Mouse (Mus musculus) left cerebral cortex, postnatal 14 days (tissue): ENCODE data around the gene Olfr96. TPM values are rescaled to one million over a fixed set of nuclear protein-coding genes. Genes with fewer than 3 reads are reported as not detected.
A peak's percentile ranks its signal among the peaks of the same experiment; 100 is the strongest.
"Not testable (repeated sequence)": the region's sequence is repeated elsewhere in the genome, so short reads cannot be mapped to it uniquely, and the experiment has no call there.

Source experiments
- DNase-seq, 2 experiments: peaks; one replicate each; pipeline ENCODE4 v3.0.0; 2021 to 2022; ENCODE audit warnings: low spot score in 2 of 2, mixed read lengths in 1 of 2
- intact Hi-C: fragments of 180-260 bp; cut with DNase I; formaldehyde crosslinking; loops from one replicate; pipeline ENCODE4 v1.15.1; 2025
- long read RNA-seq, 2 experiments: library from polyadenylated mRNA; stranded (forward); transcript quantifications; one replicate each; pipeline ENCODE4 v2.0.0; 2021
- total RNA-seq, 2 experiments: library from RNA; stranded (reverse); gene quantifications; 2 replicates each; pipeline ENCODE4 v1.2.3; 2021

Gene Olfr96
- not detected for total RNA-seq
- long read RNA-seq, experiment 1: 0 reads
- long read RNA-seq, experiment 2: 0 reads

DNA sequence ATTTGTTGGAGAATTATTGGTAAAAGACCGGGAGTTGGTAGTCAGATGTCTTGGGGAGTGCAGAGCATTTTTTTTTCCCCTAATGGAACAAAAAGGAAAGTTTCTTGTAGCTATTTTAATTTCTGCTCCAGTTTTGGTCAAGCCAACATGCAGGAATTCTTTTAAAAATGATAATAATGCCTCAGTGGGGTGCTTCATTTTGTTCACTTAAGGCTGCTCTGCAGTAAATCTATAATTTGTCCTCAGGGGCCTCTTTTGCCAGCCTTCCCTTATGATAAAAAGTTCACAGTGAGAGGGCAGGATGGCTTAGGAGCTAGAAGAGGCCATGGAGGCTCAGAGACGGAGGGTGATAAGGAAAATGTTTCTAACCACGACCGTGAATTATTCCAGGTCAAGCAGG lies at the start of gene Olfr96:
Gene Olfr96, plus strand, starts transcription at position 301 of the 400 bp plus-strand sequence.
- no peak for DNase-seq
- intact Hi-C loops: no loop called here

DNA sequence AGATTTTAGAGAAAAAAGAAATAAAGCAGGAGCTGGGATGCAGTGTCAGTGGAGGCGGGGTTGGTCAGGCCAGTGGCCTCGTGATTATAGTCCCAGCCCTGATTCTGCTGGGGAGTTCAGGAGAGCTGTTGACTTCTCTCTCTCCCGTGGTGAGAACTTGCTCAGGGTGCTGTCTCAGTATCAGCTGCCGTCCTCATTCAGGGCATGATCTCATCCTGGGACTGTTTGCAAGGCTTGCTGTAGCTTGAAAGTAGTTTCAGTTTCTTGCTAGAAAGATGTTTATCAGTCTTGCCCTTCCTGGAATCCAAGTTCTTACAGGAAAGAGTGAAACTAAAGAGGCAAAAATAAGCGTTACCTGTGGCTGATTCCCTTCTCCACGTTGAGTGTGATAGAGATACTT lies 34.5 kb upstream of the Olfr96 start:
- intact Hi-C loops: no loop called here
- DNase-seq: no peak

DNA sequence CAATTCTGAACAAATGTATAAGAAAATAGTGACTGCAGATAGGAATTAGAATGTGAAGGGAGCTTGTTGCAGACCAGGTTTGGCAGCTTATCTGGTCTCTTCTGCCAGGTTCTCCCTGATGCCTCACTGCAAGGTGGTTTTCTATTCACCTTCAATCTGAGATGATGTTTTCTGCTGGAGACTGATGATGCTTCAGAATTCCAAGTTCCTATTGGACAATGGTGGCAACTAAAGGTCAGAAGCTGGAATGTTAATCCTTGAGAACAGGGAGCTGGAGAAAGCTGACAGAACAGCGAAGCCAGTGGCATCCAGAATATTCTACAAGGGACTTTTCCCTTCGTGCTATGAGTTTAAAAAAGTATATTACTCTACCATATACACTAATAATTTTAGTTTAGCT lies 29.2 kb upstream of the Olfr96 start:
- peak; percentile 67 to 73 for DNase-seq
- intact Hi-C loops: no loop called here

DNA sequence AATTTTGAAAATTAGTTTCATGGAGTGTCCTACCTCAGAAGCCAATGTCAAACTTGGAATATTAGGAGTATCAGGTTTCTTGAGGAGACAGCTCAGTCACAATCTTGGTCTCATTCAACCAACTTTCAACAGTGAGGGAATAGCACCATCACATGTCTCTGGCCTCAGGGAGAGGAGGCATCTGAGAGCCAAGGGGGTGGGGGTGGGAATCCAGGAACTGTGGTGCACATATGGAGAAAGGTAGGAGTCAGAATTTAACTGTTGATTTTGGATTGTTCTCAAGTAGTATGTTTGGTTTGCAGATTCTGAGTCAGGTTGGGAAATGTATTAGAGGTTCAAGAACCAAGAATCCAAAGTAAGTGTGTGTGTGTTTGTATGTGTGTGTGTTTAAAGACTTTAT lies 26.9 kb upstream of the Olfr96 start:
- intact Hi-C loops: no loop called here
- no peak for DNase-seq

DNA sequence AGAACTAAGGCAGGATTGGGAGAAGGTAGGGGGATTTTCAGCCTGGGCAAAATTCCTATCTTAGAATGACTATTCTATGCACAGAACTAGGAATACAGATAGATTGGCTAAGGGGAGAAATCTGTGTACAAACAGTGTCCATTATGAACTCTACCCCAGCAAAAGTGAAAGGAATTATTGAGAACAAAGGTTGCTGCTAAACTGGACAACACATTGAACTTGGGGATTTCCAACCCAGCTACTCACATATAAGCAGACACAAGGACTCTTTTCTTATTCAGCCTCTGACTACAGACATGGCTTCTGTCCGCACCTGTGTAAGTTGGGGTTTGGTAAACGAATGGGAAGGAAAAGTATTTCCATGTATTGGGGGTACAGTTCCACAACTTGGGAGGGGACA lies 26.3 kb upstream of the Olfr96 start, which contains the start of gene Ubd:
Gene Ubd, plus strand, starts transcription at position 237 of the 400 bp plus-strand sequence.
- no peak for DNase-seq
- intact Hi-C loops: no loop called here

DNA sequence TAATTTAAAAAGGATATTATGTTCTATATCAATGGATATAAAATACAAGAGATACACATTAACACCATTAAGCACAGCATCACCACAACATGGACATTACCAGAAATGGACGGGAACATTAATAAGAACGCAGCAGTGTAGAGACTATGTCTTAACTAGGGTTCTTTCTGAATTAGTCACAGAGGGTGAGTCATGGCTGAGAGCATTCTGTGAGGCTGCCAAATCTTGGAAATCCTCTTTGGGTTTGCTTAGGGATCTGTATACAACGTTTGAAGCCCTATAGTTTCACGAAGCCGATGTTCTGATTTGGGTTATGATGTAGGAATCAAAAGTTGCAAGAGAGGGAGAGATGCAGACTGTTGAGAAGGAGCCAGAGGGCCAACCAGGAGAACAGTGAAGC lies 25.2 kb upstream of the Olfr96 start:
- intact Hi-C loops: no loop called here
- peak; percentile 11 to 42 for DNase-seq

DNA sequence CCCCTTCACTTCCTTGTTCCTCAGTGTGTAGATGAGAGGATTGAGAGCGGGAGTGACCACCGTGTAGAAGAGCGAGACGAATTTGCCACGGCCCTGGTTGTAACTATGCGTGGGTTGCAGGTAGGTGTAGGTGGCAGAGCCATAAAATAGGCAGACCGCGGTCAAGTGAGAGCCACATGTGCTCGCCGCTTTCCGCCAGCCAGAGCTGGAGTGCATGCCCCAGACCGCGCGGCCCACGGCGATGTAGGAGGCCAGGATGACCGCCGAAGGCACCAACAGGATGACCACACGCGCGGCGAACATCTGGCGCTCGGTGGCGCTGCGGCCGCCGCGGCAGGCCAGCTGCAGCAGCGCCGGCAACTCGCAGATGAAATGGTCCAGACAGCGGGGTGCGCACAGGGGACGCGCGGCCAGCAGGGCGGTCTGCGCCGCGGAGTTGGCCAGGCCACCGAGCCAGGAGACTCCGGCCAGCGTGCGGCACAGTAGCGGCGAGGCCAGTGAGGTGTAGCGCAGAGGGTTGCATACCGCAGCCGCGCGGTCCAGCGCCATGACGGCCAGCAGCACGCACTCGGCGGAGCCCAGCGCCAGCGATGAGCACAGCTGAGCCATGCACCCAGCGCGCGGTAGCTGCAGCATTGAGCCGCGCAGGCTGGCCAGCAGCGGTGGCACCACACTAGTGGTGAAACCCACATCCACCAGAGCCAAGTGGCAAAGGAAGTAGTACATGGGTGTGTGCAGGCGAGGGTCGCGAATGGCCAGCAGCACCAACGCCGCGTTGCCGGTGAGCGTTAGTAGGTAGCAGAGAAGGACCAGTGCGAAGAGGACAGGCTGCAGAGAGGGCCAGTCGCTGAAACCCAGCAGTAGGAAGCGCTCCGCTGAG lies 22.9 kb upstream of the Olfr96 start:
- intact Hi-C loops: no loop called here

DNA sequence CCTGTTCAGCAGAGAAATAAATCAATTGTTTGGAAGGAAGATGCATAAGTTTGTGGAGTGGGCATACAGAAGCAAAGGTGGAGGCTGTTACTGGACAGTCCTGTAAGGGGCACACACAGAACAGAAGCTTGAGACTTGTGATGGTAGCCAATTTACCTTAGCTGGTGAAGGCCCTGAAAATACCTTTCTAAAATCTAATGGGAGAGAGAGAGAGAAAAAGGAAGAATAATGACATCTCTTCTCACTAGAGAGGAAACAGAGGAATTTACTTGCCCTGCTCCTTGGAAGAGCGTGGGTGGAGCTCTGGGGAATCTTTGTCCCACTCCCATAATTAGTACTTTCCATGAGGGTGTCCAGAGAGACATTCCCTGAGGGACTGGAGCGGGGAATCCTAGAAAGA lies 19.1 kb upstream of the Olfr96 start, which contains the start of gene Olfr94:
Gene Olfr94, minus strand, starts transcription at position 101 of the 400 bp plus-strand sequence.
- no peak for DNase-seq
- intact Hi-C loops: loop anchor here (5.0 to 10.0 kb wide), 2 partner anchors 309 to 846 kb away; partner anchors contain the start of gene Trim40

More for the DNA sequence above, 22.9 kb upstream of the Olfr96 start:
- DNase-seq: peak in 1 of 2 experiments; percentile 37

DNA sequence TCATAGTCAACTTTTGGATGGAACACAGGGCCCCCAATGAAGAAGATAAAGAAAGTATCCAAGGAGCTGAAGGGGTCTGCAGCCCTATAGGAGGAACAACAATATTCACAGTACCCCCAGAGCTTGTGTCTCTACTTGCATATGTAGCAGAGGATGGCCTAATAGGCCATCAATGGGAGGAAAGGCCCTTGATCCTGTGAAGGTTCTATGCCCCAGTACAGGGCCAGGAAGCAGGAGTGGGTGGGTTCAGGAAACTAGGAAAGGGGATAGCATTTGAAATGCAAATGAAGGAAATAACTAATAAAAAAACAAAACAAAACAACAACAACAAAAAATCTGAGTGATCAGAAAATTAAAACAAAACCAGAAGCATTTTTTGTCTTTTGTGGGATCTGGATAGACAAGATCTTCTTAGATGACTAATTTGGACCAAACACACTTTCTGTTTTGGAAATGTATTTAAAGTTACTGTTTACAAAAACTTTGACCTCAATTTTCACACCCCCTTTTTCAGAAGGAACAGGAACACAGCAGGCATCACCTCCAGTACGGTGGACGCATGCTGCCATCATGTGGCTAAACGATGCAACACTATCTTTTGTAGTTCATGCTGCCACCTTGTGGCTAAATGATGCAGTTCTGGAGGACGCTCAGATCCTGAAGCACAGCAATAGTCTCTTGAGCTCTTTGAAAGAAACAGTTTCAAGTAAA lies 16.6 kb upstream of the Olfr96 start:
- intact Hi-C loops: loop anchor here (1.0 to 10.0 kb wide), 3 partner anchors 120 to 849 kb away; partner anchors contain the start of gene Trim40
- DNase-seq: peak; percentile 92 to 95

DNA sequence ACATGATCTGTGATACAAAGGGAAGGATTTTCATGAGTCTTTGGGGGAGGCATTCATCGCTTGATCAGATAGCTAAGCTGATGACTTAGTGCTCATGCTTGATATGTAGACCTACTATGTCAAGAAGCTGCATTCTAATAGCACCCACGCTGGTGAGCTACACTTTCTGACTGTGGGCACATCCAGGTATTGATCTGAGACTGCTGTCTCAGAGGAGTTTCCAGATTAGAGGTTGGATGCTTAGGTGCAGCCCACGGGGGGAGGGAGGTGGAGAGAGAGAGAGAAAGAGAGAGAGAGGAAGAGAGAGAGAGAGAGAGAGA lies 16.1 kb upstream of the Olfr96 start:
- intact Hi-C loops: loop anchor here (1.0 to 10.0 kb wide), 3 partner anchors 121 to 849 kb away; partner anchors contain the start of gene Trim40
- no peak for DNase-seq

DNA sequence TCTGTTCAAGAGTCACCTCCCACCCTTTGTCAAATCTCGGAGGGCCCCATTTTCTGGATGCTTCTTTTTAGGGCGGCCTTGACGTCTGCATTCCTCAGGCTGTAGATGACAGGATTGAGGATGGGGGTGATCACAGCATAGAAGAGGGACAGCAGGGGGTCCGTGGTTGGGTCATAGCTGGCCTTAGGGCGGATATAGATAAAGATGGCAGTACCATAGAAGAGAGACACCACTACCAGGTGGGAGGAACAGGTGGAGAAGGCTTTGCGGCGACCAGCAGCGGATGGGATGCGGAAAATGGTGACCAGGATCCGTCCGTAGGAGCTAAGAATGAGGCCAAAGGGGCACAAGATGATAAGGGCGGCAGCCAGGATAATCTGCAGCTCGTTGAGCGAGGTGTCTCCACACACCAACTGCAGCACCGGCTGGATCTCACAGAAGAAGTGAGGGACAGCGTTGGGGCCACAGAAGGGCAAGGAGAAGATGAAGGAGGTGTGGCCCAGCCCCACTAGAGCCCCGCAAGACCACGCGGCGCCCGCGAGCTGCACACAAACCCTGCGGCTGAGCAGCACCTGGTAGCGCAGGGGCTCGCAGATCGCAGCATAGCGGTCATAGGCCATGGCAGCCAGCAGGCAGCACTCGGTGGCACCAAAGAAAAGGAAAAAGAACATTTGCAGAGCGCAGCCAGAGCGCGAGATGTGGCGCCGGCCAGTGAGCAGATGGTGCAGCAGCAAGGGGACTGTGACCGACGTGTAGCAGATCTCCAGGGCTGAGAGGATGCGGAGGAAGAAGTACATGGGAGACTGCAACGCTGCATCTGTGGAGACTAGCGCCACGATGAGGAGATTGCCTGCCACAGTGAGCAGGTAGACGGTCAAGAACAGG lies 8.8 kb upstream of the Olfr96 start:
- intact Hi-C loops: no loop called here
- DNase-seq: peak; percentile 16 to 18

DNA sequence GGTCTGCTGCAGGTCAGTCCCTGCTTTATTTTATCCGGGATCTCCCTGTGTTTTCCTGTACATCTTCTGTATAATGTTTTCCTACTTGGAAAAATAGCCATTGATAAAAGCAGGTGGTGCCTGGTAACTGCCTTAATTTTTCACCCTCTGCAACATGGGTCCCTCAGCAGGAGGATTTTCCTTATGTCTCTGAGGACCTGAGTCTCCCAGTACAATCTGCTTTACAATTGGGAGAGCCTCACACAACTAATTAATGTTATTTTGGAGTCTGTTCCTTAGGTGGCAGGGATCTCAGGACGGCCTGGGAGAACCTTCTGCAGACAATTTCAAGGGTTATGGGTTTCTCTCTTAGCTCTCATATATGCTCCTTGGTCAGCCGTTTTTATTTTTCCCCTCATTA lies 6.9 kb upstream of the Olfr96 start, which contains the start of gene Olfr95:
Gene Olfr95, minus strand, starts transcription at position 101 of the 400 bp plus-strand sequence.
- no peak for DNase-seq
- intact Hi-C loops: no loop called here

DNA sequence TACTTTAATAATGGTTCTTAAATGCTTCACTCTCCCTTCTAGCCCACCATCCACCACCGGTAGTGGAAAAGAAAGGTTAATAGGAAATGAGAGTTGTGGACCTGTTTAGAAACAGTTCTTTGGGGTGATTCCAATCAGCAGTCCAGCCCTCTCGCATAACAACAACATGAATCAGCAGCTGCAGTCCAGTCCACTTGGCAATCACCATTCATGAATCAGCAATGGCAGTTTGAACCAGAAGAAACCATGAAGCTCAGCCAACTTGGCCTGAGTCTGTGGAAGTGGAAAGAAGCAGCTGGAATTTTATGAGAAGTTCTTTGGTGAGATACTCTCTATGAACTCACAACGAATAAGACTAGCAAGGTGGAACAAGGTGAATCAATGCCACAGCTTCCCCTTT lies 1.5 kb upstream of the Olfr96 start:
- DNase-seq: no peak
- intact Hi-C loops: no loop called here

DNA sequence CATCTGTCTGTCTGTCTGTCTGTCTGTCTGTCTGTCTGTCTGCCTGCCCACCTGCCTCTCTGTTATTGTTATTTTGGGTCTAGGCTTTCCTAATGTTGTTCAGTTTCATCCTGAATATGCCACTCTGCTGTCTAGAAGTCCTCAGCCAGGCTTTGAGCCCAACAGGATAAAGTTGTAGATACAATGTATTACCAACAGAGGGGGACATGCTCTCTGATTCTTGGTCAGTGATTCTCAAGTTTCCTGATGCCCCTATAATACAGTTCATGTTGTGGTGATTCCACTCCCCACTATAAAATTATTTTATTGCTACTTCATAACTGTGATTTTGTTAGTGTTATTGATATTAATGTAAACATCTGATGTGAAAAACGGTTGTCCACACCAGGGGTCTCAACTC lies 1.9 kb downstream of the Olfr96 start:
- DNase-seq: no peak
- intact Hi-C loops: no loop called here

DNA sequence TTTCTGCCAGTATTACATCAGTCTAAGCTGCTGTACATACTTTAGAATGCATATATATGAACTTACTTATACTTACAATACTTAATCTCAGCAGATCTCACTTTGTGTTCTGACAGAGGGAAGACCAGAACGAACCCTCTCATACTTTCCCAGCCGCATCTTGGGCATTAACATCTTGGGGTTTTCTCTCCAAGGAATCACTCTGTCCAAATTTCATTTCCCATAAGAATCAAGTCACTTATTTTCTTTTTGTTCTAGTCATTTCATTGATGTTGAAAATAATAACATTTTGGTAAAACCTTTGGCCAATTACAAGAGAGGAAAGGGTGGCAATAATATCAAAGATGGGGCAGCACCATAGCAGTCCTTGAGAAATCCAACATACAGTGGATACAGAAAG lies 17.3 kb downstream of the Olfr96 start, which contains the start of gene Olfr97:
Gene Olfr97, minus strand, starts transcription at position 101 of the 400 bp plus-strand sequence.
- intact Hi-C loops, DNase-seq: not testable (repeated sequence)

DNA sequence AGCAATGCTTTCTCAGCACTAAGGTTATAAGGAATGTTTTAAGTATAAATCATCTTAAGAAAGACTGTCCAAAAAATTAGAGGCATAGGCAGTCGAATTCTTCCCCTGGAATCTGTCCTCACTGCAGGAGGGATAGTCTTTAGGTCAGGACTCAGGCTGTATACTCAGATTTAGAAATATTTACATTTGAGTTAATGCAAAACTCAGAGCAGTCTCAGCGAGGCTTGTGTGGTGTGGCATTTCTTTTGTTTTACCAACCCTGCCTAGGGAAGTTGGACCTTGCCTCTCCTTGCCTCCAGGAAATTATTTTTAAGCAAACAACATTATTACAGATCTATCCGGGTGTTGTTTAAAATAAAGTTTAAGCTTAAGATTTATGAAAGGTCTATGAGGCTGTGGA lies 22.3 kb downstream of the Olfr96 start:
- intact Hi-C loops: no loop called here
- DNase-seq: no peak

DNA sequence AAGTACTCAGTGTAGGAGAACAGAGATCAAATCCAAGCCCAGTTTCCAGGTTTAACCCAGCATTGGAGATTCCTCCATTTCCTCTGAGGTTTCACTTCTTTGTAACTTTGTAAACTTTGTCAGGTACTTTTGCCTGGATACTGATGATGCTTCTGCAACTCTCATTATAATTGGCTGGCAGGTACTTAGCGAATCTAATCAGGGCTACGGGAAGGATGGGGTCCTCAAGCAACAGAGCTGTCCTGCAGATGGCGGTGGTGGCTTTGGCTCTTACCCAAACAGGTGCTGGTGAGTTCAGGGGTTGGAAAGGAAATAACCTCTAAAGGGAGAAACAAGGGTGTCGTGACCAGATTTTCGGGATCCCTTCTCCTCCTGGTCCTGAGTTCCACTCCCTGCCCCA lies 26.8 kb downstream of the Olfr96 start:
- peak; percentile 72 to 76 for DNase-seq
- intact Hi-C loops: no loop called here

DNA sequence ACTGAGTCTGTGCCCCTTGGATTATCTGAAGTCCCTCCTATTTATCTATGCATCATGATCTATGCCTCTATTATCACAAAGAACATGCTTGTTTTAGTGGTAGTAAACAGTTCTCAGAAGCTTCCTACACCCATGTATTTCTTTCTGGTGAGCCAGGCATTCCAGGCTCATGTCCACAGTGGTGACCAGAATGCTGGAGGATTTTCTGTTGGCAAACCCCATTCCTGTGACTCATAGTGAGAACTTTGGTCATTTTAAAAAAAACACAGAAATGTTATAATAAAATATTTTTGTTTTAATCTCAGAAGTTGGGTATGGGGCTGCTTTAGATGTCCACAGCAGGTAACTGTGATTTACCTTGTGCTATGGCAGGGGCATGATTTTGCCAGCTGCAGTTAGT lies 29.5 kb downstream of the Olfr96 start:
- DNase-seq: no peak
- intact Hi-C loops: no loop called here

DNA sequence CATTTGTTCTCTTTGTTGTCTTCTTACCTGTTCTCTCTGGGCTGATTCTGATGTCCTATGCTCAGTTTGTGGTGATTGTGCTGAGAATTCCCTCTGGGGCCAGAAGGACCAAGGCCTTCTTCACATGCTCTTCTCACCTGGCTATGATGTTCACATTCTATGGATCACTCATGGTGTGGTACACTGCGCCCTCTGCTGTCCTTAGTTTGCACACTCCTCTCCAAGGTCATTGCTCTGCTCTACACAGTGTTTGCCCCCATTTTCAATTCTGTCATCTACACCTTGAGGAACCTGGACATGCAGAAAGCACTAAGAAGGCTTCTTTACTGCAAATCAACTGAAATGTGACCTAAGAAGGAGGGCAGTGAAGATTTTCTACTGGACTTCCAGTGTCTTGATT lies 30.6 kb downstream of the Olfr96 start:
- intact Hi-C loops: no loop called here
- DNase-seq: no peak
